Mouse (Mus musculus): Measurements from ENCODE around the gene Gamt.

Gamt gene

GRCm38 (mm10) chr10:80285222-80286070 lies 24.6 kb upstream of the Gamt start:
- no peak for DNase-seq (ENCODE audit: low spot score)

GRCm38 (mm10) chr10:80282481-80283441 lies 21.9 kb upstream of the Gamt start:
- DNase-seq (ENCODE audit: low spot score), result no peak

GRCm38 (mm10) chr10:80281921-80282371 lies 21.1 kb upstream of the Gamt start:
- DNase-seq (ENCODE audit: low spot score), result no peak

GRCm38 (mm10) chr10:80281304-80281703 lies 20.5 kb upstream of the Gamt start:
- no peak for DNase-seq (ENCODE audit: low spot score)

GRCm38 (mm10) chr10:80279273-80279672 lies 18.5 kb upstream of the Gamt start:
- no peak for DNase-seq (ENCODE audit: low spot score)

GRCm38 (mm10) chr10:80278390-80278789 lies 17.6 kb upstream of the Gamt start:
- DNase-seq (ENCODE audit: low spot score), result no peak

GRCm38 (mm10) chr10:80276238-80276637 lies 15.4 kb upstream of the Gamt start:
- no peak for DNase-seq (ENCODE audit: low spot score)

GRCm38 (mm10) chr10:80273847-80274246 lies 13.0 kb upstream of the Gamt start:
- no peak for DNase-seq (ENCODE audit: low spot score)

- no peak for DNase-seq (ENCODE audit: low spot score)
Observed at GRCm38 (mm10) chr10:80271870-80272585, 11.2 kb upstream of the Gamt start.

- no peak for DNase-seq (ENCODE audit: low spot score)
Observed at GRCm38 (mm10) chr10:80271186-80271843, 10.5 kb upstream of the Gamt start.

- DNase-seq (ENCODE audit: low spot score), result no peak
Observed at GRCm38 (mm10) chr10:80270734-80271181, 9.9 kb upstream of the Gamt start.

- DNase-seq (ENCODE audit: low spot score), result no peak
Observed at GRCm38 (mm10) chr10:80270099-80270498, 9.3 kb upstream of the Gamt start.

- DNase-seq (ENCODE audit: low spot score), result no peak
Observed at GRCm38 (mm10) chr10:80265149-80265486, 4.3 kb upstream of the Gamt start.

- DNase-seq (ENCODE audit: low spot score), result peak; percentile 99
Observed at GRCm38 (mm10) chr10:80264341-80265148, 3.7 kb upstream of the Gamt start.

- no peak for DNase-seq (ENCODE audit: low spot score)
Observed at GRCm38 (mm10) chr10:80262776-80263365, 2.1 kb upstream of the Gamt start.

- DNase-seq (ENCODE audit: low spot score), result no peak
Observed at GRCm38 (mm10) chr10:80262169-80262568, 1.4 kb upstream of the Gamt start.

GRCm38 (mm10) chr10:80261585-80261968 lies 765 bp upstream of the Gamt start:
- DNase-seq (ENCODE audit: low spot score), result peak; percentile 97

- DNase-seq (ENCODE audit: low spot score), result peak; percentile 76
Observed at GRCm38 (mm10) chr10:80259861-80260641, 761 bp downstream of the Gamt start.

- DNase-seq (ENCODE audit: low spot score), result no peak
Observed at GRCm38 (mm10) chr10:80259463-80259805, 1.4 kb downstream of the Gamt start.

All from ovary, postnatal 36 days (tissue).